Mouse (Mus musculus) intestine, embryonic 14.5 days (tissue): Measurements from ENCODE around the gene Fbp1. TPM values are rescaled to one million over a fixed set of nuclear protein-coding genes. Genes with fewer than 3 reads are reported as not detected.

Experiments used
- ATAC-seq: fragments of 200-750 bp; cut with Nextera tagmentation; replicated peaks from 2 replicates; pipeline ENCODE4 v1.8.0; 2017; ENCODE audit warnings: low read depth, moderate number of reproducible peaks, moderate TSS enrichment, moderate library complexity; ENCODE audit not compliant: low FRiP score, low TSS enrichment
- DNase-seq: peaks from one replicate; pipeline ENCODE4 v3.0.0-alpha.2; 2018; ENCODE audit warnings: low spot score
- H3K27ac ChIP-seq: fragments of 300-500 bp; sonication (generic); 2 replicates; pipeline ENCODE4 v1.5.1; 2014; ENCODE audit warnings: low read depth, mild to moderate bottlenecking, control low read depth
- H3K27me3 ChIP-seq: fragments of 300-500 bp; sonication (generic); replicated peaks from 2 replicates; pipeline ENCODE4 v1.6.1; 2014; ENCODE audit warnings: low read length, control low read depth; ENCODE audit not compliant: control insufficient read depth, insufficient read depth
- H3K36me3 ChIP-seq: fragments of 300-500 bp; sonication (generic); 2 replicates; pipeline ENCODE4 v1.6.1; 2014; ENCODE audit warnings: low read length, control low read depth; ENCODE audit not compliant: control insufficient read depth, insufficient read depth
- H3K4me1 ChIP-seq: fragments of 300-500 bp; sonication (generic); replicated peaks from 2 replicates; pipeline ENCODE4 v1.6.1; 2014; ENCODE audit warnings: low read length, control low read depth, mixed read lengths; ENCODE audit not compliant: control insufficient read depth, insufficient read depth
- H3K4me2 ChIP-seq: fragments of 300-500 bp; sonication (generic); 2 replicates; pipeline ENCODE4 v1.6.1; 2014; ENCODE audit warnings: low read length
- H3K4me3 ChIP-seq: fragments of 300-500 bp; sonication (generic); 2 replicates; pipeline ENCODE4 v1.5.1; 2014; ENCODE audit warnings: low read depth, low read length, control low read depth, mixed read lengths
- H3K9ac ChIP-seq: fragments of 300-500 bp; sonication (generic); 2 replicates; pipeline ENCODE4 v1.6.1; 2014; ENCODE audit warnings: mild to moderate bottlenecking, low read length
- H3K9me3 ChIP-seq: fragments of 300-500 bp; sonication (generic); 2 replicates; pipeline ENCODE4 v1.6.1; 2016; ENCODE audit warnings: low read length, control low read depth; ENCODE audit not compliant: control insufficient read depth
- WGBS: fragments of 180-500 bp; shearing (Covaris S2); extraction: QIAGEN DNeasy Blood & Tissue Kit; methylation state at CpG from one replicate; pipeline ENCODE4 v1.1.7; 2014; 5-methylcytosine and 5-hydroxymethylcytosine counted together
- polyA plus RNA-seq: library from polyadenylated mRNA; unstranded; fragments of >200 nt; fragmentation: Nextera tagmentation; extraction: Ambion mirVana; gene quantifications from 2 replicates; pipeline ENCODE4 v1.2.1, GENCODE M21; 2014

Gene Fbp1
- polyA plus RNA-seq, 1 experiment from 2014 or later: 0.51 TPM

DNA sequence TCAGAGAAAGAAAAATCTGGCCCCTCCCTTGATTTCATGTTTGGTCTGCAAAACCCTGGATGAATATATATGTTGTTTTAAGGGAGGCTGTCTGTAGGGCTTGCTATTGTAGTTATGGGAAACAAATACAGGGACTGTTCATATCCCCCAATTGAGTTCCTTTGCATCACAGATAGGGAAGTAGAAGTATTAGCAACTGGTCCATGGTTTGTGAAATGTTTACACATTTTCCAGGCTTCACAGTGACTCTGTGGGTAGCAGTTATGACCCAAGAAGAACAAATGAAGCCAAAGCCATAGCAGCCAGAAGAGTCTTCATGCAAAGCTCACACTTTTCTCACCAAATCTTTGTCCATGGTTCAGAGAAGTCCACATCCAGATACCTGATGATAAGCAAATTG, 13.1 kb upstream of the Fbp1 start:
- no peaks in the 10 kb centered on the region for H3K27me3 ChIP-seq
- H3K9ac ChIP-seq: no peak overlapping the region
- no peaks in the 10 kb centered on the region for H3K9me3 ChIP-seq
- no peak overlapping the region for H3K4me3 ChIP-seq
- ATAC-seq (no peak), DNase-seq (no peak)
- H3K27ac ChIP-seq: no peak overlapping the region
- H3K36me3 ChIP-seq: no peaks in the 10 kb centered on the region
- no peak overlapping the region for H3K4me2 ChIP-seq
- H3K4me1 ChIP-seq: no peaks in the 10 kb centered on the region

DNA sequence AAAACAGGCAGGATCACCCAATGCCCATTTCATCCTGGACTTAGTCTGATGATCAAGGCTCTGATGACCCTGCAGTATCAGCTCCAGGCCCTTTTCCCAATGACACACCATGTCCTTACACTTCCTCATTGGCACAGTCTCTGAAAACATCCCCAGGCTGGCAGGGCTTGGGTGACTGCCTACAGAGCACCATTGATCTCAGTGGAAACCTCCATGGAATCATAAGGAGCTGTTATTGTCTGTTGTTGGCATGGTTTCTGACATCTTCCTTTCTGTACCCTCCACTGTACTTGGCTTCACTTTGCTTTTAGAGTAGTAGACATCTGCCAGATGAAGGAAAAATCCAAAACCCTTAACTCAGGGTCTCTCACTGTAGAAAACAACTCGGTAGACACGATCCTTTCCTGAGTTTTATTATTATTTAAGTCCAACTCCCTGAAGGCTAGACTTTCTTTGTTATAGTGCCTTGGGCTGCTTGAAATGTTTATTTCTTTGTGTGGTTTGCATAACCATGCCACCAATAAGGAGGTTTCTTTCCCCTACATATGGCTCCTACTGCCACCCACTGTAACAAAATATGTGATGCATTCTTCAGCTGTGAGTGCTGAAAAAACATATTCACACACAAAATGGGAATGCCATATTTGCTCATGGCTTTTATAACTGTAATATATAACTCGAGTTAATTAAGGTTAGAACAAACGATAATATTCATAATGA, 10.0 kb upstream of the Fbp1 start:
- WGBS: 89% methylated on average over 4 of the region's 4 CpGs
- H3K27me3 ChIP-seq: no peaks in the 10 kb centered on the region
- no peak overlapping the region for H3K27ac ChIP-seq
- DNase-seq: no peak
- H3K4me1 ChIP-seq: no peaks in the 10 kb centered on the region
- H3K36me3 ChIP-seq: no peaks in the 10 kb centered on the region
- no peak overlapping the region for H3K9ac ChIP-seq
- no peak for ATAC-seq
- H3K4me3 ChIP-seq: no peak overlapping the region
- H3K4me2 ChIP-seq: no peak overlapping the region
- no peaks in the 10 kb centered on the region for H3K9me3 ChIP-seq

DNA sequence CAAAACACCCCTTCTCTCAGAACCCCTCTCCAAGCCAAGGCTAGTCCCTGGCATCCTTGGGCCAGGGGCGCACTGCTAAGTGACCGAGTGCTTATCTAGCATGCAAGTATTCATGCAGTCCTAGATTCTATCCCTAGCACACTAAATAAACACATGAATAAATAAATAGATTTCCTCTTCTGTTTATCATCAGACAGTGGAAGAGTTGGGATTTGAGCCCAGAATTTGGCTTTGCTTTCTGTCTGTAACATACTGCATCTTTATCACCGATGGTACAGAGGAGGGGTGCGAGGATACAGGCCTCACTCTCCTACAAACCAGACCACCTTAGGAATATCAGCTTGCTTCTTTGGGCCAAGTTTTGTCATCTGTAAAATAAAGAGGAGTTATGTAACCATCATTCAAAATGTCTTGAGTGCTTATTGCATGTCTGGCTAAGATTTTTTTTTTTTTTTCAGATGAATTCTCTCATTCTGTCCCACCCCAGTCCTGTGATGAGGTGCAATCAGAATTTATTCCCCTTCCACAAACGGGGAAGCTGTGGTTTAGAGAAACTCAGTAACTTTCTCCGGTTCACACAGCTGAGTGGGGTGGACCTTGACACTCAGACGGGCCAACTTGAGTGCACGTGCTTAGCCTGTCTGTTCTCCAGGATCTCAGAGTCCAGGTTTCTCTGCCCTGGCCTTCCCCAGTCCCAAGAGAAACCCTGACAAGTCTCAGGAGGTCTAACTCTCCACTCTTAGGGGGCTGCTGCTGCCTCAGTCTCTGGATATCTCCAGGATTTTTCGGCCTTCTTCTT, 5.2 kb upstream of the Fbp1 start:
- WGBS: 69% methylated on average over 9 of the region's 9 CpGs
- DNase-seq (no peak), ATAC-seq (peak; percentile 50)
- no peaks in the 10 kb centered on the region for H3K36me3 ChIP-seq
- no peak overlapping the region for H3K4me2 ChIP-seq
- no peaks in the 10 kb centered on the region for H3K9me3 ChIP-seq
- H3K27me3 ChIP-seq: peaks cover 15% of the 10 kb centered on the region
- H3K4me3 ChIP-seq: no peak overlapping the region
- H3K4me1 ChIP-seq: no peaks in the 10 kb centered on the region
- H3K27ac ChIP-seq: no peak overlapping the region
- no peak overlapping the region for H3K9ac ChIP-seq

DNA sequence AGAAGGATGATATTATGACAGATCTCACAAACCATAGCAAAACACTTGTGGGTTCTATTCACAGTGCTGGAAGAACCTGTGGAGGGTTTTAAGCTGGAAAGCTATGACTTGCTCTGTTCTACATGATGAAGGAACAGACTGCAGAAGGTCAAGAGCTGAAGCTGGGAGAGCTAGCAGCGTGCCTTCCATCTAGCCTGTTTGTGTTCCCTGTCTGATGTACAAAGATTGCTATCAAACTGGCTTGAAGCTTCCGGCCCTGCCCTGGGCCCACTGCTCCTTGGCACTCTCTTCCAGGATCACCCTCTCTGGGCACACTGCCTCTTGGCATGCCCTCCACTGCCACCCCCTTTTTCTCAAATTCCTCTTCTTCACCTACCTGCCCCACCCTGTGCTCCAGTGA, 1.2 kb upstream of the Fbp1 start:
- Histone ChIP-seq H3K36me3 (no peaks in the 10 kb centered on the region), H3K27ac (no peak overlapping the region), H3K27me3 (peaks cover 33% of the 10 kb centered on the region), H3K4me1 (no peaks in the 10 kb centered on the region), H3K9ac (no peak overlapping the region), H3K4me2 (no peak overlapping the region), H3K9me3 (no peaks in the 10 kb centered on the region), H3K4me3 (no peak overlapping the region)
- ATAC-seq (no peak), DNase-seq (no peak)
- WGBS: 69% methylated on average over 2 of the region's 2 CpGs

DNA sequence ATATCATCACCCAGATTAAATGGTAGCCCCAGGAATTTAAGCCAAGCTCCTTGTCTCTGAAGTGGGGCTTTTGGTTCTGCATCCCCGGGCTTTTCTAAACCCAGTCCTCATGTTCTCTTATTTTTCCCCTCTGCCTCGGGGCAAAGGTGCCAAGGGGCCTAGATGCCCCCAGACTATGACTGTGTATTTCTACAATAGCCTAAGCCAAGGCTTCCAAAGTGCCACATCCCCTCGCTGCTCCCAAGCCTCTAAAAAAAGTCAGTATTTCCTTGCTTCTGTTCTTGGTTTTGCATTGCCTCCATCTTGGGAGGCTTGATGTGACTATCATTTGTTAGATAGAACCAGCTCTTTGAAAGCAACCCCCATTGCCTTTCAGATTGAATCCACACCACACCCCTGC, 3.5 kb downstream of the Fbp1 start:
- no peak overlapping the region for H3K27ac ChIP-seq
- no peak overlapping the region for H3K4me3 ChIP-seq
- H3K9ac ChIP-seq: no peak overlapping the region
- DNase-seq: no peak
- H3K9me3 ChIP-seq: no peaks in the 10 kb centered on the region
- H3K27me3 ChIP-seq: peaks cover 30% of the 10 kb centered on the region
- H3K4me2 ChIP-seq: no peak overlapping the region
- no peak for ATAC-seq
- H3K36me3 ChIP-seq: no peaks in the 10 kb centered on the region
- 84% methylated on average over 3 of the region's 3 CpGs for WGBS
- H3K4me1 ChIP-seq: no peaks in the 10 kb centered on the region

DNA sequence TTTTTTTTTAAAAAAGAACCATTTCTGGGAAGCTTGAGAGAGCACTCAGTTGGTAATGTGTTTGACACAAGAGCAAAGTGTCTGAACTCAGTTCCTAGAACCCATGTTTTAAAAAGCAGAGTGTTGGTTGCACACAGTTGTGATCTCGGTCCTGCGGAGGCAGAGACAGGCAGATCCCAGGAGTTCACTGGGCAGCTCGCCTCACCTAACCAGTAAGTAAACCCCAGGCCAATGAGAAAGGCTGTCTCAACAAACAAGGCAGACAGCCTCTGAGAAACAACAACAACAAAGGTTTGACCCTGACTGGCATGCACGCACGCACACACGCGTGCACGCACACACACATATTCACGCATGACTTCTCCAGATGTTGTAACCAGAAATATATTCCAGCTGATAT, 4.2 kb downstream of the Fbp1 start:
- H3K4me1 ChIP-seq: no peaks in the 10 kb centered on the region
- no peak overlapping the region for H3K27ac ChIP-seq
- 90% methylated on average over 9 of the region's 9 CpGs for WGBS
- DNase-seq (no peak), ATAC-seq (no peak)
- no peaks in the 10 kb centered on the region for H3K9me3 ChIP-seq
- H3K27me3 ChIP-seq: peaks cover 25% of the 10 kb centered on the region
- H3K4me3 ChIP-seq: no peak overlapping the region
- H3K4me2 ChIP-seq: no peak overlapping the region
- H3K36me3 ChIP-seq: no peaks in the 10 kb centered on the region
- H3K9ac ChIP-seq: no peak overlapping the region

DNA sequence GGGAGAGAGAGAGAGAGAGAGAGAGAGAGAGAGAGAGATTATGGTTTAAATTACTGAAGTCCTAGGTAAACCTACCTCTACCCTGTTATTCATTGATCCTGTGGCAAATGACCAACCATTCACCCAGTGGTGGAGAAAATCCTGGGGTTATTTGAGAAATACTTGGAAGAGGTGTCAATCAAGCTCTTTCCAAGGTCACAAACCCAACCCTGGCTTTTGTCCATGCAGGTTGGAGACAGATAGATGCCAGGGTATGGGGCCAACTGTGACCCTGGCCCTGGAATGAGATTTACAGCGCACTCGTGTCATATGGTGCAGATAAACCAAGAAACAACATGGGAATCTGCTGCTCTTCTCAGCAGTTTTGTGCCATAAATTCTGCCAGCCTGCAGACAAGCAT, 4.6 kb downstream of the Fbp1 start:
- H3K9me3 ChIP-seq: no peaks in the 10 kb centered on the region
- no peak overlapping the region for H3K9ac ChIP-seq
- ATAC-seq (no peak), DNase-seq (no peak)
- no peaks in the 10 kb centered on the region for H3K36me3 ChIP-seq
- peaks cover 20% of the 10 kb centered on the region for H3K27me3 ChIP-seq
- no peaks in the 10 kb centered on the region for H3K4me1 ChIP-seq
- H3K4me3 ChIP-seq: no peak overlapping the region
- H3K27ac ChIP-seq: no peak overlapping the region
- WGBS: 64% methylated on average over 2 of the region's 2 CpGs
- no peak overlapping the region for H3K4me2 ChIP-seq

DNA sequence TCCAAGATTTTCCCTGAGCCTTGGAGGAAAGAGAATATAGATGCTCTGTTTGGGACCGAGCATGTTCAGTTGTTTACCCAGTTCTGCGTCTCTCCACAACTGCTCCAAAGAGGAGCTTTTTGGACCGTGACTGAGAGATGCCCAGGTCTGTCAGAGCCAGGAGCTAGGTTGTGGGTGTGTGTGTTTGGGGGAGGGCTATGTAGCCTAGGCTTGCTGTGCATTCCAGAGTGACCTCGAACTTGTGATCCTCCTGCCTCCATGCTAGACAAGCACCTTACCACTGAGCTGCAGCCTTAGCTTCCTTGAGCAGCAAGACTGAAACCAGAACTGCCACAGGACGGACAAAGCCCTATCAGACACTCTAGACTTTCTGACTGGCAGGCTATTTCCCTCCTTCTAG, 5.2 kb downstream of the Fbp1 start:
- Histone ChIP-seq H3K27ac (no peak overlapping the region), H3K27me3 (peaks cover 14% of the 10 kb centered on the region), H3K4me3 (no peak overlapping the region), H3K9me3 (no peaks in the 10 kb centered on the region), H3K9ac (no peak overlapping the region), H3K4me1 (no peaks in the 10 kb centered on the region), H3K36me3 (no peaks in the 10 kb centered on the region), H3K4me2 (no peak overlapping the region)
- 72% methylated on average over 5 of the region's 5 CpGs for WGBS
- DNase-seq (no peak), ATAC-seq (no peak)

DNA sequence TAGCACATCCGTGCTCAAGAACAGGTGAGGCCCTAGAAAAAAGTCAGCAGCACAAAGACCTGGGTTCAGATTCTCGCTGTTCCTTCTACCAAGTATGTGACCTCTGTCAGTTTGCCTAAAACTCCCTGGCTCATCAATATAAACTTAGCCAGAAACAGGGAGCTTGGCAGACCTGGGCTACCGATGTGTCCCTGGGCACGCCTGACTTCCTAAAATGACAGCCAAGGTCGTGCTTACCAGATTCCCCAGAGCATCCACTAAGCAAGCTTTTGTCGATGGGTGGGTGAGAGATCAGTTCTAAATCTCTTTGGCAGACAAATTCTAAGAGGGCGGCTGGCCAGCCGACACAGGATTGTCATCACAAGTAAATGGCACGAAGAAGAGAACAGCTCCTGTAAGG, 6.7 kb downstream of the Fbp1 start:
- no peak overlapping the region for H3K4me3 ChIP-seq
- ATAC-seq: no peak
- 82% methylated on average over 9 of the region's 9 CpGs for WGBS

More for the DNA sequence above, 6.7 kb downstream of the Fbp1 start:
- H3K27me3 ChIP-seq: no peaks in the 10 kb centered on the region; the same call in 1 of the 2 replicates
- no peaks in the 10 kb centered on the region for H3K36me3 ChIP-seq
- no peaks in the 10 kb centered on the region for H3K4me1 ChIP-seq
- H3K4me2 ChIP-seq: no peak overlapping the region
- no peak overlapping the region for H3K27ac ChIP-seq
- no peak for DNase-seq
- H3K9ac ChIP-seq: no peak overlapping the region
- H3K9me3 ChIP-seq: no peaks in the 10 kb centered on the region
